Mouse (Mus musculus): ENCODE data around the gene Jak1. TPM values are rescaled to one million over a fixed set of nuclear protein-coding genes. Genes with fewer than 3 reads are reported as not detected.

Jak1 gene
- polyA plus RNA-seq, 1 experiment from 2014 or later, result 80.0 TPM

- Histone ChIP-seq H3K4me2 (no peak overlapping the region), H3K9ac (ENCODE audit: low read depth, low read length) (no peak overlapping the region), H3K4me1 (replicated peaks; ENCODE audit: control insufficient read depth, insufficient read depth, low read length) (peaks cover 51% of the 10 kb centered on the region), H3K4me3 (ENCODE audit: low read depth, low read length) (no peak overlapping the region), H3K27ac (ENCODE audit: low read depth, low read length) (no peak overlapping the region), H3K9me3 (ENCODE audit: control insufficient read depth, low read length) (no peaks in the 10 kb centered on the region), H3K27me3 (replicated peaks; ENCODE audit: control insufficient read depth, insufficient read depth, low read length) (no peaks in the 10 kb centered on the region), H3K36me3 (ENCODE audit: control insufficient read depth, insufficient read depth, low read length) (no peaks in the 10 kb centered on the region)
- no peak for DNase-seq (ENCODE audit: low spot score)
- no peak for ATAC-seq (replicated peaks; ENCODE audit: low FRiP score)
Observed at GRCm38 (mm10) chr4:101252016-101252415, 13.1 kb downstream of the Jak1 start.

- H3K4me3 ChIP-seq (ENCODE audit: low read depth, low read length), result no peak overlapping the region
- no peaks in the 10 kb centered on the region for H3K9me3 ChIP-seq (ENCODE audit: control insufficient read depth, low read length)
- ATAC-seq (replicated peaks; ENCODE audit: low FRiP score), result no peak
- H3K36me3 ChIP-seq (ENCODE audit: control insufficient read depth, insufficient read depth, low read length), result no peaks in the 10 kb centered on the region
- no peak overlapping the region for H3K27ac ChIP-seq (ENCODE audit: low read depth, low read length)
- peaks cover 62% of the 10 kb centered on the region for H3K4me1 ChIP-seq (replicated peaks; ENCODE audit: control insufficient read depth, insufficient read depth, low read length)
- 54% methylated on average over 5 of the region's 6 CpGs for WGBS
- DNase-seq (ENCODE audit: low spot score), result no peak
- H3K27me3 ChIP-seq (replicated peaks; ENCODE audit: control insufficient read depth, insufficient read depth, low read length), result no peaks in the 10 kb centered on the region
- H3K4me2 ChIP-seq, result no peak overlapping the region
- H3K9ac ChIP-seq (ENCODE audit: low read depth, low read length), result no peak overlapping the region
Observed at GRCm38 (mm10) chr4:101249977-101250743, 14.9 kb downstream of the Jak1 start.

- no peaks in the 10 kb centered on the region for H3K9me3 ChIP-seq (ENCODE audit: control insufficient read depth, low read length)
- H3K4me3 ChIP-seq (ENCODE audit: low read depth, low read length), result no peak overlapping the region
- H3K27ac ChIP-seq (ENCODE audit: low read depth, low read length), result peak overlapping the region; percentile 2; the same call in 1 of the 2 replicates
- ATAC-seq (replicated peaks; ENCODE audit: low FRiP score), result peak; percentile 56
- WGBS, result 37% methylated on average over 2 of the region's 2 CpGs
- DNase-seq (ENCODE audit: low spot score), result no peak
- 0 out of 2 replicates have a peak overlapping the region, but pooled peaks have one; percentile 4 for H3K4me2 ChIP-seq
- no peaks in the 10 kb centered on the region for H3K27me3 ChIP-seq (replicated peaks; ENCODE audit: control insufficient read depth, insufficient read depth, low read length)
- peaks cover 47% of the 10 kb centered on the region for H3K4me1 ChIP-seq (replicated peaks; ENCODE audit: control insufficient read depth, insufficient read depth, low read length)
- H3K36me3 ChIP-seq (ENCODE audit: control insufficient read depth, insufficient read depth, low read length), result no peaks in the 10 kb centered on the region
- no peak overlapping the region for H3K9ac ChIP-seq (ENCODE audit: low read depth, low read length)
Observed at GRCm38 (mm10) chr4:101247355-101247754, 17.7 kb downstream of the Jak1 start.

GRCm38 (mm10) chr4:101246569-101246968, 18.5 kb downstream of the Jak1 start:
- ATAC-seq (replicated peaks; ENCODE audit: low FRiP score) (peak; percentile 91), DNase-seq (ENCODE audit: low spot score) (no peak)
- H3K9ac ChIP-seq (ENCODE audit: low read depth, low read length), result no peak overlapping the region
- H3K27ac ChIP-seq (ENCODE audit: low read depth, low read length), result peak overlapping the region; percentile 13; the same call in 1 of the 2 replicates
- H3K9me3 ChIP-seq (ENCODE audit: control insufficient read depth, low read length), result no peaks in the 10 kb centered on the region
- no peaks in the 10 kb centered on the region for H3K27me3 ChIP-seq (replicated peaks; ENCODE audit: control insufficient read depth, insufficient read depth, low read length)
- H3K4me1 ChIP-seq (replicated peaks; ENCODE audit: control insufficient read depth, insufficient read depth, low read length), result peaks cover 43% of the 10 kb centered on the region
- H3K4me2 ChIP-seq, result peak overlapping the region; percentile 33
- WGBS, result 47% methylated on average over 2 of the region's 2 CpGs
- H3K4me3 ChIP-seq (ENCODE audit: low read depth, low read length), result no peak overlapping the region
- no peaks in the 10 kb centered on the region for H3K36me3 ChIP-seq (ENCODE audit: control insufficient read depth, insufficient read depth, low read length)

DNA sequence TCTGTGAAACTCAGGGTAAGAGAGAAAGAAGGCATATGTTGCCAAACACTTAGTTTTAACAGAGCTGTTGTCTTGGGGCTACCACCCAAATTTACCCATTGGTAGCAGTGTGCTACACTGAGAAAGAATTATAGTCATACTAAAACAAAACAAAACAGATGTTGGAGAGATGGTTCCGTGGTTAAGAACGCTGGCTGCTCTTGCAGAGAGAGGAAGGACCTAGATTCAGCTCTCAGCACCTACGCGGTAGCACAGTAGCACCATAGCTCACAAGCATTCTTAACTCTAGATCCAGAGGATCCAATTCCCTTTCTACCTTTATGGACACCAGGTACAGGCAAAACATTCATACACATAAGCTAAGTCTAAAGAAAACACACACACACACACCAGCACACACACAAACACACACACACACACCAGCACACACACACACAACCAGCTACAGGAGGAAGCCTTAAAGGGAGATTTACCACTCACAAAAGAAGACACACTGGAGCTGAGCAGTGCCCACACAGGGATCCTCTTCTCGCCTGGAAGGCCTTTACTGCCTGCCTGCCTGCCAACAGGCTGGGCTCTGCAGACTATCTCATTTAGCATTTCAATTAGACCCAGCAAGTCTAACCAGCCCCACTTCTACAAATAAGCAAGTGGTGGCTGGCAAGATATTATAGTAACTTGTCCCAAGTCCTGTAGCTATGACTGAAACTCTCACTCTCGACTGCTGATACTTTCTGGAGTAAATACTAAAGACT, 20.6 kb downstream of the Jak1 start:
- Histone ChIP-seq H3K27ac (ENCODE audit: low read depth, low read length) (no peak overlapping the region), H3K36me3 (ENCODE audit: control insufficient read depth, insufficient read depth, low read length) (no peaks in the 10 kb centered on the region), H3K4me2 (no peak overlapping the region), H3K4me3 (ENCODE audit: low read depth, low read length) (no peak overlapping the region), H3K4me1 (replicated peaks; ENCODE audit: control insufficient read depth, insufficient read depth, low read length) (peaks cover 38% of the 10 kb centered on the region), H3K27me3 (replicated peaks; ENCODE audit: control insufficient read depth, insufficient read depth, low read length) (no peaks in the 10 kb centered on the region), H3K9ac (ENCODE audit: low read depth, low read length) (no peak overlapping the region), H3K9me3 (ENCODE audit: control insufficient read depth, low read length) (no peaks in the 10 kb centered on the region)
- no peak for ATAC-seq (replicated peaks; ENCODE audit: low FRiP score)
- WGBS, result 58% methylated on average over 6 of the region's 6 CpGs
- DNase-seq (ENCODE audit: low spot score), result no peak

- H3K9me3 ChIP-seq (ENCODE audit: control insufficient read depth, low read length), result no peaks in the 10 kb centered on the region
- DNase-seq (ENCODE audit: low spot score) (no peak), ATAC-seq (replicated peaks; ENCODE audit: low FRiP score) (no peak)
- no peaks in the 10 kb centered on the region for H3K27me3 ChIP-seq (replicated peaks; ENCODE audit: control insufficient read depth, insufficient read depth, low read length)
- no peaks in the 10 kb centered on the region for H3K36me3 ChIP-seq (ENCODE audit: control insufficient read depth, insufficient read depth, low read length)
- no peak overlapping the region for H3K27ac ChIP-seq (ENCODE audit: low read depth, low read length)
- H3K9ac ChIP-seq (ENCODE audit: low read depth, low read length), result no peak overlapping the region
- peaks cover 42% of the 10 kb centered on the region for H3K4me1 ChIP-seq (replicated peaks; ENCODE audit: control insufficient read depth, insufficient read depth, low read length)
- H3K4me2 ChIP-seq, result no peak overlapping the region
- 89% methylated on average over 3 of the region's 3 CpGs for WGBS
- H3K4me3 ChIP-seq (ENCODE audit: low read depth, low read length), result no peak overlapping the region
Observed at GRCm38 (mm10) chr4:101240875-101241173, 24.3 kb downstream of the Jak1 start.

DNA sequence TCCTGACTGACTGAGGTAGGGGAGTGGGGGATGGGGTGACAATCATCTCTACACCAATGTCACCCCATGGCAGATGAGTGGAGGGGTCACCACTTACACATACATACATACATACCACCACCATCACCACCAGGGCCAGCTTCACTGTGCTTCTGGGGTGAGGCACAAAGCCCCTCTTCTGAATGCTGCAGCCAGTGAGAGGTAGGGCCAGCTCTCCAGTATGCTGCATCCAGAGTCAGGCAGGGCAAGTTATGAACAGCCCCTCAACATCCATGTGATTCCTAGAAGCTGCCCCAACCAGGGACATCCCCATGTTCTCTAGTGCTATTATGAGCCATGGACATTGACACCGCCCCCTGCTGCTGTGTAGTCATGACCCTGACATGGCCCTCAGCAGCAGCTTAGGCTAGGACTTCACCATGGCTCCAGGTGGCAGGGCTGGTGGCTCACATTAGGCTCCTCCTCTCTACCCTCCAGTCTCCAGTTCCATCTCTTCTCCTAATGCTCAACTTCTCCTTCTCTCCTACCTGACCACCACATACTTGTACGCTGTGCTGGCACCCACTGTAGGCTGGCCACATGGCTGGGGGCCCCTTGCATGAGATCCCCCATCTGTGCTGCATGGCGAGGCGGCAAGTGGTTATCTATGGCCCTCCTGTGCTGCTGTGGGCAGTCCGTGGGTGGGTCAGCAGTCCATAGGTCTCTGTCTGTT, 24.8 kb downstream of the Jak1 start:
- DNase-seq (ENCODE audit: low spot score), result no peak
- peak; percentile 30; the same call in 1 of the 2 replicates for ATAC-seq (replicated peaks; ENCODE audit: low FRiP score)
- Histone ChIP-seq H3K4me3 (ENCODE audit: low read depth, low read length) (no peak overlapping the region), H3K27ac (ENCODE audit: low read depth, low read length) (no peak overlapping the region), H3K27me3 (replicated peaks; ENCODE audit: control insufficient read depth, insufficient read depth, low read length) (no peaks in the 10 kb centered on the region), H3K4me2 (no peak overlapping the region), H3K9ac (ENCODE audit: low read depth, low read length) (no peak overlapping the region), H3K9me3 (ENCODE audit: control insufficient read depth, low read length) (no peaks in the 10 kb centered on the region), H3K4me1 (replicated peaks; ENCODE audit: control insufficient read depth, insufficient read depth, low read length) (peaks cover 40% of the 10 kb centered on the region), H3K36me3 (ENCODE audit: control insufficient read depth, insufficient read depth, low read length) (no peaks in the 10 kb centered on the region)
- WGBS, result 59% methylated on average over 5 of the region's 5 CpGs

GRCm38 (mm10) chr4:101239313-101240162, 25.5 kb downstream of the Jak1 start:
- Histone ChIP-seq H3K36me3 (ENCODE audit: control insufficient read depth, insufficient read depth, low read length) (no peaks in the 10 kb centered on the region), H3K4me3 (ENCODE audit: low read depth, low read length) (no peak overlapping the region), H3K27me3 (replicated peaks; ENCODE audit: control insufficient read depth, insufficient read depth, low read length) (no peaks in the 10 kb centered on the region), H3K9me3 (ENCODE audit: control insufficient read depth, low read length) (no peaks in the 10 kb centered on the region), H3K4me2 (no peak overlapping the region), H3K4me1 (replicated peaks; ENCODE audit: control insufficient read depth, insufficient read depth, low read length) (peaks cover 40% of the 10 kb centered on the region), H3K27ac (ENCODE audit: low read depth, low read length) (no peak overlapping the region), H3K9ac (ENCODE audit: low read depth, low read length) (no peak overlapping the region)
- 77% methylated on average over 3 of the region's 3 CpGs for WGBS
- ATAC-seq (replicated peaks; ENCODE audit: low FRiP score) (peak; percentile 56), DNase-seq (ENCODE audit: low spot score) (no peak)
